Mouse (Mus musculus) lung, adult 2 months (tissue): Measurements from ENCODE around the gene Myl4. TPM values are rescaled to one million over a fixed set of nuclear protein-coding genes. Genes with fewer than 3 reads are reported as not detected.

Experiments
- DNase-seq: peaks from one replicate; pipeline ENCODE4 v3.0.0; 2022
- H3K4me1 ChIP-seq: fragments of 200-500 bp; 2 replicates; pipeline ENCODE4 v1.6.1; 2011; ENCODE audit warnings: low read length; ENCODE audit not compliant: control insufficient read depth, insufficient read depth
- H3K4me3 ChIP-seq: fragments of 200-500 bp; replicated peaks from 2 replicates; pipeline ENCODE3; 2011; ENCODE audit warnings: low read depth, mild to moderate bottlenecking, control low read depth, low read length; ENCODE audit errors: extremely low read depth
- CTCF ChIP-seq: fragments of 200-500 bp; IDR thresholded peaks from 2 replicates; pipeline ENCODE4 v1.5.1; 2011; ENCODE audit warnings: mild to moderate bottlenecking, low read length, control low read depth; ENCODE audit not compliant: insufficient read depth
- POLR2A ChIP-seq: fragments of 200-500 bp; IDR thresholded peaks from 2 replicates; pipeline ENCODE4 v1.6.1; 2011; ENCODE audit warnings: low read depth, mild to moderate bottlenecking, control low read depth, low read length, borderline replicate concordance; ENCODE audit errors: extremely low read depth
- WGBS: fragments of 180-500 bp; shearing (Covaris S2); methylation state at CpG from one replicate; pipeline ENCODE4 v1.1.7; 2018; 5-methylcytosine and 5-hydroxymethylcytosine counted together
- polyA plus RNA-seq: library from polyadenylated mRNA; depleted of rRNA; stranded (reverse); fragments of >200 nt; gene quantifications from 2 replicates; pipeline ENCODE4 v1.2.3, GENCODE M21; 2012

The Myl4 gene
- polyA plus RNA-seq, 1 experiment = 184 TPM

- no peak for DNase-seq
- TF ChIP-seq POLR2A = no peak
- no peak for TF ChIP-seq CTCF
- no peaks in the 10 kb centered on the region for H3K4me1 ChIP-seq
- 83% methylated on average over 10 of the region's 10 CpGs for WGBS
- H3K4me3 ChIP-seq = no peak overlapping the region
Measured at GRCm38 (mm10) chr11:104613551-104613950, 63.1 kb downstream of the Myl4 start.

- H3K4me3 ChIP-seq = no peak overlapping the region
- no peak for DNase-seq
- H3K4me1 ChIP-seq = no peaks in the 10 kb centered on the region; the same call in 1 of the 2 replicates
- 73% methylated on average over 2 of the region's 2 CpGs for WGBS
- TF ChIP-seq POLR2A = no peak
- TF ChIP-seq CTCF = no peak
Measured at GRCm38 (mm10) chr11:104614130-104614529, 63.7 kb downstream of the Myl4 start.

- TF ChIP-seq CTCF = no peak
- no peak for TF ChIP-seq POLR2A
- DNase-seq = no peak
- 71% methylated on average over 5 of the region's 5 CpGs for WGBS
- Histone ChIP-seq H3K4me3 (no peak overlapping the region), H3K4me1 (no peaks in the 10 kb centered on the region; the same call in 1 of the 2 replicates)
Measured at GRCm38 (mm10) chr11:104616182-104616581, 65.7 kb downstream of the Myl4 start.

- Histone ChIP-seq H3K4me3 (no peak overlapping the region), H3K4me1 (no peaks in the 10 kb centered on the region; the same call in 1 of the 2 replicates)
- no peak for DNase-seq
- TF ChIP-seq POLR2A = no peak
- no peak for TF ChIP-seq CTCF
- WGBS = 56% methylated on average over 6 of the region's 6 CpGs
Measured at GRCm38 (mm10) chr11:104618638-104619076, 68.2 kb downstream of the Myl4 start.

GRCm38 (mm10) chr11:104619084-104620022 lies 68.9 kb downstream of the Myl4 start:
- no peak overlapping the region for H3K4me3 ChIP-seq
- WGBS = 84% methylated on average over 13 of the region's 13 CpGs
- TF ChIP-seq CTCF (no peak), POLR2A (no peak)
- DNase-seq = no peak
- H3K4me1 ChIP-seq = no peaks in the 10 kb centered on the region; the same call in 1 of the 2 replicates

- 33% methylated on average over 12 of the region's 12 CpGs for WGBS
Measured at GRCm38 (mm10) chr11:104622040-104622962, 71.8 kb downstream of the Myl4 start.

GRCm38 (mm10) chr11:104624791-104625391 lies 74.4 kb downstream of the Myl4 start:
- no peak for TF ChIP-seq CTCF
- no peak for TF ChIP-seq POLR2A
- no peak overlapping the region for H3K4me3 ChIP-seq
- peak; percentile 33 for DNase-seq
- peaks cover 11% of the 10 kb centered on the region for H3K4me1 ChIP-seq
- 26% methylated on average over 6 of the region's 6 CpGs for WGBS

More at GRCm38 (mm10) chr11:104622040-104622962, 71.8 kb downstream of the Myl4 start:
- TF ChIP-seq POLR2A = no peak
- no peak for TF ChIP-seq CTCF
- peaks cover 11% of the 10 kb centered on the region for H3K4me1 ChIP-seq
- DNase-seq = no peak
- H3K4me3 ChIP-seq = no peak overlapping the region

- 32% methylated on average over 12 of the region's 12 CpGs for WGBS
- DNase-seq = no peak
Measured at GRCm38 (mm10) chr11:104625453-104626402, 75.3 kb downstream of the Myl4 start.

More at GRCm38 (mm10) chr11:104625453-104626402, 75.3 kb downstream of the Myl4 start:
- TF ChIP-seq CTCF (no peak), POLR2A (no peak)
- no peak overlapping the region for H3K4me3 ChIP-seq
- H3K4me1 ChIP-seq = peaks cover 11% of the 10 kb centered on the region
